Mouse (Mus musculus): ENCODE data around the gene Gnb2. TPM values are rescaled to one million over a fixed set of nuclear protein-coding genes. Genes with fewer than 3 reads are reported as not detected.

Gene Gnb2
- polyA plus RNA-seq, 1 experiment from 2014 or later = 451 TPM

- peak; percentile 96 for ATAC-seq (ENCODE audit: insufficient number of reproducible peaks, low FRiP score, low TSS enrichment, low read depth)
- H3K9me3 ChIP-seq (replicated peaks) = no peaks in the 10 kb centered on the region
- H3K36me3 ChIP-seq = peaks cover 7% of the 10 kb centered on the region; the same call in 1 of the 2 replicates
- 2% methylated on average over 64 of the region's 64 CpGs for WGBS
- peak within 1 kb of the TSS; percentile 74 for H3K9ac ChIP-seq
- peak within 1 kb of the TSS; percentile 99 for H3K27ac ChIP-seq (replicated peaks)
- peak within 1 kb of the TSS; percentile 83 for H3K4me3 ChIP-seq (replicated peaks)
- H3K4me1 ChIP-seq = peaks cover 11% of the 10 kb centered on the region; the same call in 1 of the 2 replicates
- H3K4me2 ChIP-seq (replicated peaks) = peak within 1 kb of the TSS; percentile 84
- no peaks in the 10 kb centered on the region for H3K27me3 ChIP-seq
These were observed 31.3 kb downstream of the Gnb2 start, which contains the start of gene Pop7 for GRCm38 (mm10) chr5:137501709-137502666. Gene Pop7 (minus strand): TSS chr5:137502518.

DNA sequence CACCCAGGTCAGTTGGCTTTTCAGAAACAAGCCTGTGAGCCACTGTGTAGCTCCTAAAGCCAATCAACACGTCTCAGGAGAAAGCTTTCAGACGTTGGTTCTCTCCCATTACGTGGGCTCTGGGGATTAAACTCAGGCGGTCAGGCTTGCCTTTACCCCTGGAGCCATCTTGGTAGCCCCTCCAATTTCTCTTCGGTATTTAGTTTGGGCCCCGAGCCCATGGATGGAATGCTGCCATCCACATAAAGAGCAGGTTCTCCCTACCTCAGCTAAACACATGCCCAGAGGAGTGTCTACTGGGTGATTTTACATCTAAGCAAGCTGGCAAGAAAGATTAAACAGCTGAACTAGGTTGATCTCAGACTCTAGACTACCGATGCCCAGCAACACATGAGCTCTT, 33.1 kb downstream of the Gnb2 start:
- WGBS = 86% methylated on average over 7 of the region's 7 CpGs
- no peak for ATAC-seq (ENCODE audit: insufficient number of reproducible peaks, low FRiP score, low TSS enrichment, low read depth)

GRCm38 (mm10) chr5:137493831-137494230, 39.5 kb downstream of the Gnb2 start:
- Histone ChIP-seq H3K27me3 (no peaks in the 10 kb centered on the region), H3K4me3 (replicated peaks) (no peak overlapping the region), H3K9me3 (replicated peaks) (no peaks in the 10 kb centered on the region), H3K4me2 (replicated peaks) (no peak overlapping the region), H3K4me1 (0 out of 2 replicates have a peak, but pooled peaks cover 3% of the 10 kb centered on the region), H3K9ac (no peak overlapping the region), H3K27ac (replicated peaks) (no peak overlapping the region), H3K36me3 (no peaks in the 10 kb centered on the region)
- 64% methylated on average over 13 of the region's 13 CpGs for WGBS
- ATAC-seq (ENCODE audit: insufficient number of reproducible peaks, low FRiP score, low TSS enrichment, low read depth) = no peak

More for the DNA sequence above, 33.1 kb downstream of the Gnb2 start:
- H3K27me3 ChIP-seq = no peaks in the 10 kb centered on the region
- peaks cover 11% of the 10 kb centered on the region; the same call in 1 of the 2 replicates for H3K4me1 ChIP-seq
- no peak overlapping the region for H3K27ac ChIP-seq (replicated peaks)
- no peak overlapping the region for H3K4me3 ChIP-seq (replicated peaks)
- H3K36me3 ChIP-seq = peaks cover 7% of the 10 kb centered on the region; the same call in 1 of the 2 replicates
- no peak overlapping the region for H3K4me2 ChIP-seq (replicated peaks)
- no peak overlapping the region for H3K9ac ChIP-seq
- no peaks in the 10 kb centered on the region for H3K9me3 ChIP-seq (replicated peaks)

GRCm38 (mm10) chr5:137491559-137491958, 41.8 kb downstream of the Gnb2 start:
- no peak overlapping the region for H3K4me2 ChIP-seq (replicated peaks)
- ATAC-seq (ENCODE audit: insufficient number of reproducible peaks, low FRiP score, low TSS enrichment, low read depth) = no peak
- no peak overlapping the region for H3K4me3 ChIP-seq (replicated peaks)
- 49% methylated on average over 4 of the region's 4 CpGs for WGBS
- no peaks in the 10 kb centered on the region for H3K9me3 ChIP-seq (replicated peaks)
- no peak overlapping the region for H3K9ac ChIP-seq
- peaks cover 3% of the 10 kb centered on the region for H3K27me3 ChIP-seq
- no peak overlapping the region for H3K27ac ChIP-seq (replicated peaks)
- H3K4me1 ChIP-seq = peaks cover 4% of the 10 kb centered on the region; the same call in 1 of the 2 replicates
- H3K36me3 ChIP-seq = no peaks in the 10 kb centered on the region

DNA sequence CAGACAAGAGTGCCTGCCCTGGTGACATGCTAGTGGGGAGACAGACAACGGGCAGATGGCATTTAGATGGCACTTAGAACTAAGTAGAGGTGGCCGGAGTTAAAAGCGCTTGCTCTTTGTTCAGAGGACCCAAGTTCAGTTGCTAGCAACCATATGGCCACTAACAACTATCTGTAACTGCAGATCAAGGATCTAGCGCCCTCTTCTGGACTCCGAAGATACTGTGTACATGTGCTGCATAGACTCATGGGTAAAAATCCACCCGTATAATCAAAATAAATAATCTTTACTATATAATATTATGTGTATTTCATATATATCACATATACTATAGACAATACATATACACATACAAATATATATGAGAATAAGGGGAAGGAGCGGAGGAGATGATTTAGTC, 45.7 kb downstream of the Gnb2 start:
- 86% methylated on average over 7 of the region's 7 CpGs for WGBS
- no peak overlapping the region for H3K4me3 ChIP-seq (replicated peaks)
- H3K4me1 ChIP-seq = peaks cover 19% of the 10 kb centered on the region; the same call in 1 of the 2 replicates
- H3K27ac ChIP-seq (replicated peaks) = no peak overlapping the region
- H3K9me3 ChIP-seq (replicated peaks) = no peaks in the 10 kb centered on the region
- no peak overlapping the region for H3K9ac ChIP-seq
- ATAC-seq (ENCODE audit: insufficient number of reproducible peaks, low FRiP score, low TSS enrichment, low read depth) = no peak
- H3K36me3 ChIP-seq = no peaks in the 10 kb centered on the region
- peaks cover 22% of the 10 kb centered on the region for H3K27me3 ChIP-seq
- no peak overlapping the region for H3K4me2 ChIP-seq (replicated peaks)

DNA sequence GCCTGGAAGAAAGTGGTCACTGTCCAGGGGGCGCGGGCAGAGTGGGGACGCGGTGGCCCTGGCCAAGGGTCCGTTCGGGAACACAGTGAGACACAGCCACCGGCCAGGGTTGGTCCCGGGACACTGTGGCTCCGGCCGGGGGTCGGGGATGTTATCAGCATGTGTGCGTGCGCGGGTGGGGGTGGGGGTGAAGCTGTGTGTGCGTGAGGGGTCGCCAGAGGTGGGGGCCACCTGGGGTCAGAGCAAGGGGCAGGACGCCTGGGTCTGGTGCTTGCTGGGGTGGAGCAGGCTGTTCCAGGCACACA, 47.5 kb downstream of the Gnb2 start:
- WGBS = 2% methylated on average over 17 of the region's 17 CpGs

GRCm38 (mm10) chr5:137485071-137485850, 48.0 kb downstream of the Gnb2 start:
- Histone ChIP-seq H3K4me3 (replicated peaks) (peak overlapping the region; percentile 17), H3K36me3 (no peaks in the 10 kb centered on the region), H3K9ac (no peak overlapping the region), H3K9me3 (replicated peaks) (no peaks in the 10 kb centered on the region), H3K4me1 (peaks cover 16% of the 10 kb centered on the region; the same call in 1 of the 2 replicates), H3K4me2 (replicated peaks) (peak overlapping the region; percentile 43), H3K27ac (replicated peaks) (no peak overlapping the region), H3K27me3 (peaks cover 22% of the 10 kb centered on the region)
- WGBS = 9% methylated on average over 30 of the region's 30 CpGs
- ATAC-seq (ENCODE audit: insufficient number of reproducible peaks, low FRiP score, low TSS enrichment, low read depth) = no peak

More for the DNA sequence above, 47.5 kb downstream of the Gnb2 start:
- Histone ChIP-seq H3K4me2 (replicated peaks) (peak overlapping the region; percentile 43), H3K27ac (replicated peaks) (no peak overlapping the region), H3K9me3 (replicated peaks) (no peaks in the 10 kb centered on the region), H3K4me3 (replicated peaks) (peak overlapping the region; percentile 17), H3K4me1 (peaks cover 16% of the 10 kb centered on the region; the same call in 1 of the 2 replicates), H3K36me3 (no peaks in the 10 kb centered on the region), H3K27me3 (peaks cover 22% of the 10 kb centered on the region), H3K9ac (no peak overlapping the region)
- no peak for ATAC-seq (ENCODE audit: insufficient number of reproducible peaks, low FRiP score, low TSS enrichment, low read depth)

DNA sequence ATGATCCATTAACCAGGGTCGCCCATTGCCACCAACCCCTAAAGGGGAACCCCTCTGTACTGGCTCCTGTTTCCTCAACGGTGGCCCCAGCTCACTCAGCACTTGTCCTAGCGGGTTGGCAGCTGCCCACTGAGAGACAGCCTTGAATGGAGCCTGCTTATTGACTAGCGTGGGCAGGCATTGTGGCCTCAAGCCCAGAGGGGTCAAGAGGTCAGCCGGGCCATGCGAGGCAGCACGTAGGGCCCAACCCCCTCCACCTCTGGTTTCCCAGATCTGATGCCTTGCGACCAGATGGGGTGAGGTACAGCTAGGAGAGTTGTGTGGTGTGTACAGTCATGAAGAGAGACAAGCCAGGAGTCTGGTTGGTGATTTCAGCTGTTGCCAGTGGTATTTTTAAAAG, 51.4 kb downstream of the Gnb2 start:
- H3K4me3 ChIP-seq (replicated peaks) = no peak overlapping the region
- H3K27me3 ChIP-seq = peaks cover 22% of the 10 kb centered on the region
- no peak overlapping the region for H3K4me2 ChIP-seq (replicated peaks)
- H3K27ac ChIP-seq (replicated peaks) = no peak overlapping the region
- H3K9me3 ChIP-seq (replicated peaks) = no peaks in the 10 kb centered on the region
- no peak overlapping the region for H3K9ac ChIP-seq
- 23% methylated on average over 8 of the region's 8 CpGs for WGBS
- H3K4me1 ChIP-seq = peaks cover 16% of the 10 kb centered on the region; the same call in 1 of the 2 replicates
- no peaks in the 10 kb centered on the region for H3K36me3 ChIP-seq
- no peak for ATAC-seq (ENCODE audit: insufficient number of reproducible peaks, low FRiP score, low TSS enrichment, low read depth)

DNA sequence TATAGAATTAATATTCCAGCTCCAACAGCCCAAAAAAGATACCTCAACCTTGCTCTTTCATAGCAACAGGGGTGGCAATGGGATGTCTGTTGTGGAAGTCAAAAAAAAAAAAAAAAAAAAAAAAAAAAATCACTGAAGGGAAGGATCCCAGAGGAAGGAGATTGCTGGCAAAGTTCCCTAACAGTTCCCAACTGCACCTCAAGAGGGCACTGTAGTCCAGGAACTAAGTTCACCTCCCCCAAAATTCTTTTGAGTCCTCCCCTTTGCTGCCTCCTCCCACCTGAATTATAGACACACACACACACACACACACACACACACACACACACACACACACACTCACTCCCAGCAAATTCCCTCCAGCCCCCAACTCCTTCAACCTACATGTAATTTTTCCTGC, 52.2 kb downstream of the Gnb2 start:
- peaks cover 16% of the 10 kb centered on the region; the same call in 1 of the 2 replicates for H3K27me3 ChIP-seq
- H3K4me3 ChIP-seq (replicated peaks) = no peak overlapping the region
- no peaks in the 10 kb centered on the region for H3K36me3 ChIP-seq
- H3K4me1 ChIP-seq = peaks cover 11% of the 10 kb centered on the region; the same call in 1 of the 2 replicates
- no peak overlapping the region for H3K9ac ChIP-seq
- ATAC-seq (ENCODE audit: insufficient number of reproducible peaks, low FRiP score, low TSS enrichment, low read depth) = no peak
- no peaks in the 10 kb centered on the region for H3K9me3 ChIP-seq (replicated peaks)
- no peak overlapping the region for H3K4me2 ChIP-seq (replicated peaks)
- H3K27ac ChIP-seq (replicated peaks) = no peak overlapping the region
